Mouse (Mus musculus) lung, postnatal 36 days (tissue): ENCODE data around the gene Gzmk.

Experiments used
- DNase-seq: peaks from one replicate; pipeline ENCODE4 v3.0.0; 2022; ENCODE audit warnings: mixed read lengths

Gzmk gene

DNA sequence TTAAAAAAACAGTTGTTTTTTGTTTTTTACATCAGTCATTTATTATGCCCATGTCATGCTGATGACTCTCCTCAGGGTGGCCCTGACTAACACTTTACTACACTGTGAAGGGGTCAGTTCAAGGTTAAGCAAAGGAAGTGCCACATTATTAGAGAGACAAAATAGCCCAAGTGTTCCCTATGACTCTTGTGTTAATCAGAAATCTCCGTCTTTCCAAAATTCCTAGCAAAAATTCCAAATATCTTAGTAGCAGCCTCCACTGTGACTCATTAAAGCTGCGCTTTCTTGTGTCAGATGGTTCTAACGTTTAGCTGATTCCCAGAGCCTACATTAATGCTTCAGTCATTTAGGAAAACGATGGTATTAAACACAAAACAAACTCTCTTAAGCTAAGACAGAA is 23.5 kb downstream of the Gzmk start:
- no peak for DNase-seq

DNA sequence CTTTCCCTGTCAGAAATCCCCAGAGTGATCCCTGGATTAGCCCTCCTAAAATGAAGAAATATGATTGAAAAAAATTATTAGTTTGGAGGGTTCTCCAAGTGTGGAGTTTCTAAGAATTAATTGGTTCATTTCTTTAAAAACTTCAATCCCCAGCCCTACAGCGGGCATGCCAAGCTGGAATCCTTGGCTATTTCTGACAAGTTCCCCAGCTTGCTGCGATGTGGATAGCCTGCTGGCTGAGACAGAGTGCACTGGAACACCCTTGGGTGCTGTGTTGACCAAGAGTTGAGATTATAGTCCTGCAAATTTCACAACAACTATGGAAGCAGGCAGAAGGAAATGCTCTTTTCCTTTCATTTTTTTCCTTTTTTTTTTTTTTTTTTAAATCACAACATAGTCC is 24.1 kb downstream of the Gzmk start:
- no peak for DNase-seq

DNA sequence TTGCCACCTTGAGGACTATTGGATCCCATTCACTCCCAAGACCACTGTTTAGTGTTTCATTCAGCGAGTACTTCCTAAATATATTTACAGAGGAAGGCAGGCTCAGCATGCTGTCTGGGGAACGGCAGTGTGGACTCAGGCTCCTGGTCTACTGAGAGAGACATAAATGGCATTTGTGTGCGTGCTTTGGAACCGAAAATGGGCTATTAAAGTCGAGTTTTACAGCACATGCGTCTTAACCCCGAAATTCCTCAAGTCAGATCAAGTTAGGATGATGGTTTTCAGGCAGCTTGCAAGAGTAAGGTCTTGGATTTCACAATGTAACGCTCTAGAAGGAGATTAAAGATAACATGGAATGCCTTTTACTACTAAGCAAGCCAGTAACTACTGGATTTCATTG is 25.0 kb downstream of the Gzmk start:
- DNase-seq = no peak

DNA sequence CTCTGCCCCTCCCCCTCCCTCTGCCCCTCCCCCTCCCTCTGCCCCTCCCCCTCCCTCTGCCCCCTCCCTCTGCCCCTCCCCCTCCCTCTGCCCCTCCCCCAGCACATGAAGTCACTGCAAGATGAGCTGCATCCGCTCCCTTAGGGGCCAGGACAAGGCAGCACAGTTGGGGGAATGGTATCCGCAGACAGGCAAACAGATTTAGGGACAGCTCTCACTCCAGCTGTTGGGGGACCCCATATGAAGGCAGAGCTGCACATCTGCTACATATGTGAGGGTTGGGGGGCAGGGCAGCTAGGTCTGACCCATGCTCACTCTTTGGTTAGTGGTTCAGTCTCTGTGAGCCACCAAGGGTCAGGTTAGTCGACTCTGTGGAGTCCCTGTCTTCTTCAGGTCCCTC is 26.4 kb downstream of the Gzmk start:
- DNase-seq = no peak

DNA sequence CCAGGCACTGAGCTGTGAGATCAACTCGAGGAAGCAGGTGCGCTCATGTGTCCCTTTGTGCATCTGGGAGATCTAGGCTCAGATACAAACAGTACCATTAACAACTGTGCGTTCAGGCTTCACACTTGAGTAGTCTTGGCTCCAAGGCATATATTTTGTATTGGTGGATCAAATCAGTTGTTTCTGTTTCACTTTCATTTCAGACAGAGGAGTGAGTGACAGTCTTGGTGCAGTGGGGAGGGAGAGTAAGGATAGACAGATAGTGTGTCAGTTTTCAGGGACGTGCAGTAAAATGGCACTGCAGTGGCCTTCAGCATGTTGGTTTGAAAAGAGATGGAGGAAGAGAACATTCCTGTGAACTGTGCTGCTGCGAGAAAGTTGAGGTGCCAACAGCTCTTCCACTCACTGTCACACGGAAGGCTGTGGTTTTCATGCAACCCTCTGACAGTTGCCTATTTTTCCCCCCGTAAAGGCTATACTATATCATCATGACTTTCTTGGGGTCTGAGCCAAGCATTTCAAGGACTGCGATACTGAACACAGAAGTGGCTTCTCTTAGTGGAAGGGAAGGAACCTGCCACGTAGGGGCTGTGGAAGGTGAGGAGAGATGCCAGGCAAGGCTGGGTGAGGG is 27.7 kb downstream of the Gzmk start:
- no peak for DNase-seq

DNA sequence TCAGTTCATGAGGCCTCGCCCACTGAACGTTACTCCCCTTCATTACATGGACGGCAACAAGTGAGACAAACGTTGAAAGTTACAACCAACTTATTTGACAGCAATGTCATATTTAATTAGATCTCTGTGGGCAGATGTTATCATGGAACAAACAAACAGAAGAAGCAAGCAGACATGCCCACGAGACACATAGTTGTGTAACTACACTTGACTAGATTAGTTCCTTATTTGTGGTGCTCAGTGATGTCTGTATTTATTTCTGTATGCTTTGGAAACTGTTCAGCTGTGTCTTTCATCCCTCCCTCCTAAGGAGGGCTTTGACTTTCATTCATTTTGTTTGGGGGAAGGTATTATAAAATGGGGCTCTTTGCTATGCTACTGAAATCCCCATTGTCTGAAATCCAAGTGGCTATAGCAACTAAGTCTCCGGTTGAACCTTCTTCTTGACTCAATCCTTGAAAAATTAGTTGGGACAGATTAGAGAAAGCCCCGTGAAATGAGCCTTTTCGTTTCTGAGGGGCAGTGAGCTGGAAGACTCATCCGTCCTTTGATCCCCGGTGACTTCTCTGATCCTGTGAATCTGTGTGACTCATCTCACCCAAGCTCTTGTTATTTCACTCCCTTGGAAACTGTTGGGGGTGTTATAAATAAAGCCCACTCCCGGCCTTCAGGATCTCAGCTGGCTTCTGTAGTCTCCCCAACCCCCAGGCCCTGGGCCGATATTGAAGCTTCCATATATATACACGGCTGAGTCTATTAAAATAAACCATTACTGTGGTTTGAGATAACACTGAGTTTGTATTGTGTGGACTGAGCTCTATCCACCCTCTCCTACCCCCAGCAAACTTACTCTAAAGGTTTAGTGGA is 28.7 kb downstream of the Gzmk start:
- DNase-seq = peak; percentile 39

DNA sequence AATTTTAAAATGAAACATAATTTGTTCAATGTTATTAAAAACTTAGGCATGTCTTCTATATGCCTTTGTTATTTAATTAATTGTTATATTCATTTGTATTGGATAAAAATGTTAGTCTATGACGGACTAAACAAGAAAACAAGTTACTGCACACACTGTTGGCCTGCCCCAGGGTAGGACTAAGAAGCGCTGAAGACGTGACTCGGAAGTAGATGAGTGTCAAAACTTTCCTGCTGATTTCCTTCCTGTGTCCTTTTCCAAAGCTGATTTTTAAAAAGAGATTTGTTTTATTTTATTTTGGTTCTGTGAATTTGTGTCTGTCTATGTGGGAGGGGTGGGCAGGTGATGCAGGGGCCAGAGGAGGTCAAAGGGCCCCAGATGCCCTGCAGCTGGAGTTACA is 42.0 kb downstream of the Gzmk start:
- no peak for DNase-seq

DNA sequence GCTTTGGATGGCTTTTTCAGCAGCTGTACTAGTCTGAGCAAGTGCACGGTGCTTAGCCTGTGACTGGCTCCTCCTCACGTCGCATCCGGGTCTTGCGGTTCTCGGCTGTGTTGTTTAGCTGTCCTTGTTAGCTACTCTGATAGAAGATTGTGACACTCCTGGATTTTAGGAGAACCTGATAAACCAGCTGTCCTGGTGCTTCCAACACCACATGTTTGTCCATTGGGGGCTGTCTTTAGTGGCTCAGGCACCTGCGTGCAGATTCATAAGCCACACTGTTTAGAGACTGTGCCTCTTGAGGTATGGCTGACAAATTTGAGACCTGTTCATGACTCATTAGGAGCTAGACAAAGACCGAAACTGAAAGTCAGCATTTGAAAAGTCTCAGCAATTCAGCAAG is 42.4 kb downstream of the Gzmk start:
- DNase-seq = peak; percentile 5

DNA sequence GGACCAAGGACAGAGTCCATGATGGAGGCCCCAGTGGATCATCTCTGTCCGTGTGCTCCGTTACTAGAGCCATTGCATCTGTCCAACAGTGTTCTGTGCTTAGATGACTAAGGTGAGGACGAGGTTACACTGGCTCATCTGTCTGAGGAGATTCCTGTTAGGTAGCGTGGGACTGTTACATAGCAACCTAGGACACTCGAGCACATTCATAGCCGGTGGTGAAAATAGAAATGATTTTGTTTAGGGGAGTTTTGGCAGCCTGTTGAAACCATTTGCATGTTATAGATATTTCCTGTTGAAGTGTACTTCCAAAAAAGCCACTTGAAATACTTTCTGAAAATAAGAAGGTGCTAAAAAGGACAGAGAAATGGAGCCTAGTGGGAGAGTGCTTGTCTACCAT is 51.5 kb downstream of the Gzmk start:
- DNase-seq = no peak

DNA sequence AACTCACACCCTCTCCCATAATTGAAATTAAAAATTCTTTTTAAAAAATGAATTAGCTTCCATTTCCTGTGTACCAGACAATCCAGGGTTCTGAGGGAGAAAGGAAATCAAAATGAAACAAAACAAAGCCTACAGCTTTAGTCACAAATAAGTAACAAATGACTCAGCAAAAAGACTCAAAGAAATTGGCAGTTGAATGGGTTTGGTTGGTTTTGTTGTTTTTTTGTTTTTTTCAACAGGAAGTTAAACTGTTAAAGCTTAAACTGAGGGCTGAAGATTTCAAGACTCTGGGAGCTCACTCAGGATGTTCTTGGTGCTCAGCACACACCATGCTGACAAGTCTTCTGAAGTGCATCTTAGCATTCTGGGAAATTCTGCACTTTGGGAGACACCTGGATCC is 55.5 kb downstream of the Gzmk start:
- no peak for DNase-seq

DNA sequence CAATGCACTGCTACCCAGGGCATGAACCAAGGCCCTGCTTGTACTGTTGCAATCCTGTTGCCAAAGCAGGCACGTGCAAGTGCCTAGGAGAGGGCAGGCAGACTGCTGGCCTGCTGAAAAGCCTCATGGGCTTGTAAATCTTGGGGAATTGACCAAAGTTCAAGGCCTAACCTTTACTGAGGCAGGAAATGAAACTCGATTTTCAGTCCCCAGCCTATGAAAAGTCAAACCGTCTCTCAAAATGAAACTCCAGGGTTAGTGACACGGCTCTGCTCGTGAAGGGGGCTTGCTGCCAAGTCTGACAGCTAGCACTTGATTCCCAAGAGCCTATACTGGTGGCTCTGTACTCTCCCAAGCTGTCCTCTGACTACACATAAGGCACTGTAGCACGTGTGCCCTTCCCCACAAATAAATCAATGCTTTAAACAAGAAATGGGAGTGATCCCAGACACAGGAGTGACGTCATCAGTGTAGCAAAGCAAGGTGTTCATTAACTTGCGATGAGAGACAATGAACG is 57.6 kb downstream of the Gzmk start:
- no peak for DNase-seq

DNA sequence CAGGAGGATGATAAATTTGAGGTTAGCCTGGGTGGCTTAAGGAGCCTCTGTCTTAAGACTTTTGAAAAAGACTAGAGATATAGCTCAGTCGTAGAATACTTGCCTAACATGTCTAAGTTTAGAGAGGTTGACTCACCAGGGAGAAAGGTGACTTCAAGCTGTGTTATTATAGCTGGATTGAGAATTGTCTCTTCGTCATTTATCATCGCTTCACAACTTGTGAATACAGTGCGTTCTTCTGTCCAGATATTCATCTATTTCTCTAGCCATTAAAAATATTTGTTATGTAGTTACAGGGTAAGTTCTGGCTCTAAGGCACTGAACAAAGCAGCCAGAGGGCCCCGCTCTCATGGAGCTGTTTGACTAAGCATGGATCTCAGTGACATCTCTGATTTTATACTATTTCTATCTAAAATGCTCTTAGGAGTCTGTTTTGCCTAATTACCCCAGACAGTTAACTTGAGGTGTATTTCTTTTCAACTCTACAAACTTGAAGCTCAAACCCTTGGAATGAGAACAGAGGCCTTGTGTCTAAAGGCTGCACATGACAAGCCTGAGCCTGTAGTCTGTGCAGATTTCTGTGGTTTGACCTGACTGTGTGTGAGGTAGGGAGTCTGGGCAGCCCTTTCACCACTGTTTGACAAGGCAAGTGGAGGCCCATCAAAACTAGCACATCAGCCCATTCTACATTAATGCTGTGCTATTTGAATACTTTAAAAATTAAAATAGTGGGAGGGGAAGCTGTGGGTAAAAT is 61.3 kb downstream of the Gzmk start:
- DNase-seq = no peak

DNA sequence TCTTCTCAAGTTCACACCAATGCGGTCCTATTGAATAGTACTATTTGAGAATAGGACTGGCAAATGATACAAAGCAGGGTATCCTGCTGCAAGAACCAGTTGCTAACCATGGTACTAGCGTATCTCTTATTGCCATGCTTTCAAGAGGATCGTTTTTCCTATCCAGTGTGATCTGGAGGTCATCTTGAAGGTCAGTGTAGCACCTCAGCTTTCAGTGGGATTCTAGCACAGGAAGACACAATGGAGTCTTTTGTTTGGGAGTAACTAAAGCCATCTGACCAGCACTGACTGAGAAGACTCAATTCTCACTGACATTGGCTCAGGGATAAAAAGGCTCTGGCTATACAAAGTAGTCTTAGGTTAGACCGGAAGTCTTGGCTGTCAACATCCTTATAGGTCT is 74.2 kb downstream of the Gzmk start:
- DNase-seq = no peak

DNA sequence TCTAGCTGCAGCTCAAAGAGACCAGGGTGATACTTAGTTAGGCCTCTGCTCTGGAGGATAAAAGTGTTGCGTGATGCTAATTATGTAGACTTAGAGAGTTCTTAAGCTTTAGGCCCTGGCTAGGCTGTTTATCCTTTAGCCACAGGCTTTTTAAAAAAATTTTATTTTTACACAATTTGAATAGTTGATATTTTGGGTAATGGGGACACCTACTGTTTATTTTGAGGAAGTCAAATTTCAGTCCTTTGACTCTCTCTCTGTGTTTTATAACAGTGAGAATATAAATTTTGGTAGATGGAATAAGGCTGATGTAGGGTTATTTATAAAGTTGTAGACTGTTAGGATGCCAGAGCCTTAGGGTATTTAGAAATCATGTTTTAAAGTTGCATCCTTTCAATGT is 86.1 kb downstream of the Gzmk start:
- no peak for DNase-seq

DNA sequence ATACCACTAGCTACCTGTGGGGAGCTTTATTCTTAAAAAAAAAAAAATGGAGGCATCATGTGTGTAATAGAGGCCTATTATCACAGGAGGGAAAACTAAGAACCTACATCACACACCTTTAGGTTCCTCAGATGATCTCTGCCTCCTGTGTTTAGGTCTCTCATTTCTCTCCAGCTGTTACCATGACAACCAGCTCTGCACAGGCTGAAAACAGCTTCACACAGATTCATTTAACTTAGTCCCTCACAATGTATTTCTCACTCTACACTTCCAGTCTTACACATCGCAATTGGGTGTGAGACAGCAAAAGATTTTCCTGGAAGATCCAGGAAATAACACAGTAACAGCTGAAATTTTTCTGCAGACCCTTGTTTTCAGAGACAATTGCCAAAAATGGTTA is 95.7 kb downstream of the Gzmk start:
- DNase-seq = no peak
